Mouse (Mus musculus): Measurements from ENCODE around the gene Tnni1.

GRCm38 (mm10) chr1:135782816-135783215 is 3.6 kb downstream of the Tnni1 start:
- TF ChIP-seq POLR2A (IDR thresholded peaks at IDR 0.05; ENCODE audit: insufficient read depth, low read length) (no peak), EP300 (IDR thresholded peaks at IDR 0.05; ENCODE audit: insufficient read depth, low read depth, low read length) (no peak), CTCF (IDR thresholded peaks at IDR 0.05; ENCODE audit: low read depth, low read length) (no peak)
